Mouse (Mus musculus): ENCODE data around the gene Ndst2.

- TF ChIP-seq CTCF (IDR thresholded peaks at IDR 0.05; ENCODE audit: borderline replicate concordance, insufficient read depth, low read depth, low read length) (no peak), POLR2A (IDR thresholded peaks at IDR 0.05; ENCODE audit: borderline replicate concordance, insufficient read depth, low read length) (no peak)
Measured at GRCm38 (mm10) chr14:20723006-20723405, 11.4 kb downstream of the Ndst2 start.

Data from cerebellum, adult 2 months (tissue).